Mouse (Mus musculus): Measurements from ENCODE around the gene Rab38. TPM values are rescaled to one million over a fixed set of nuclear protein-coding genes. Genes with fewer than 3 reads are reported as not detected.

Gene Rab38
- under 1 TPM; 0.01 to 0.02 TPM for polyA plus RNA-seq (2012; fragmentation: generic; extraction: Trizol)

DNA sequence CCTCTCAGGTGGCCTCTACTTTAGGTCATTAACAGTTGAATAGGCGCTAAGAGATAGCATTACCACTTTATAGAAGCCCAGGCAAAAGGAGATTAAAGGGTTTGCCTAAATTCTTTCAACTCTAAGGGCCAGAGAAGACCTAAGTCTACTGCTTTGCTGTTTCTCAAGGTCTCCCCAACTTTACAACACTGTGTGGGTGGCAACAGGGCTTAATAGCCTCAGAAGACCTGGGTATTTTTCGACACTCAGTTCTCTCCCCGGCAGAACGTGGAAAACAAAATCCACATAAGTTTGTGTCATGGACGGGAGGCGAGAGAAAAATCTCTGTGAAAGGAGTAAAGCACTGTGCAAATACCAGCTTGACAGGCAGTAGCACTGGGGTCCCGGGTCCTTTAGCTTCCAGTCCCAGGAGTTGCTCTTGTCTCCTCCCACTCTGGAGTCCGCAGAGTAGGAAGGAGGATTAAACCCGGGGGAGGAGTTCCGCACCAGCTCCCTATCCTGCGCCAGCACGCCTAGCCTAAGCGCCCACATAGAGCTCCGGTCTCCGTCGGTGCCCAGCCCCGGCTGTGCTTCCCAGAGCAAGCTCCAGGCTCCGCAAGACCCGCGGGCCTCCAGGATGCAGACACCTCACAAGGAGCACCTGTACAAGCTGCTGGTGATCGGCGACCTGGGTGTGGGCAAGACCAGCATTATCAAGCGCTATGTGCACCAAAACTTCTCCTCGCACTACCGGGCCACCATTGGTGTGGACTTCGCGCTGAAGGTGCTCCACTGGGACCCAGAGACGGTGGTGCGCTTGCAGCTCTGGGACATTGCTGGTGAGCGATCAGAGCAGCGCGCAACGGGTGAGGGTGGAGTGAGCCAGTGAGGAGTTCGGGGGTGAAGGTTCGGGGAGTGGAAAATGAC, at the start of gene Rab38:
Gene Rab38 (plus strand): TSS at position 488 of the 906 bp plus-strand sequence.

Other genes starting within 250 kb of the Rab38 start
- not detected for gene Ctsc, start 152.2 kb upstream of the Rab38 start, polyA plus RNA-seq (2012; fragmentation: generic; extraction: Trizol)

Data from C3H10T1/2 (cell line).